Mouse (Mus musculus) cerebellum, adult 9-11 months (tissue): ENCODE measurements around the gene Tmem54.

Experiments
- DNase-seq: peaks from one replicate; pipeline ENCODE4 v3.0.0; 2022

Gene Tmem54

GRCm38 (mm10) chr4:129105356-129105755 is at the start of gene Tmem54:
TSS of gene Tmem54 (plus strand) at chr4:129105548.
- DNase-seq = no peak

GRCm38 (mm10) chr4:129055562-129055961 is 49.8 kb upstream of the Tmem54 start:
- DNase-seq = no peak

DNA sequence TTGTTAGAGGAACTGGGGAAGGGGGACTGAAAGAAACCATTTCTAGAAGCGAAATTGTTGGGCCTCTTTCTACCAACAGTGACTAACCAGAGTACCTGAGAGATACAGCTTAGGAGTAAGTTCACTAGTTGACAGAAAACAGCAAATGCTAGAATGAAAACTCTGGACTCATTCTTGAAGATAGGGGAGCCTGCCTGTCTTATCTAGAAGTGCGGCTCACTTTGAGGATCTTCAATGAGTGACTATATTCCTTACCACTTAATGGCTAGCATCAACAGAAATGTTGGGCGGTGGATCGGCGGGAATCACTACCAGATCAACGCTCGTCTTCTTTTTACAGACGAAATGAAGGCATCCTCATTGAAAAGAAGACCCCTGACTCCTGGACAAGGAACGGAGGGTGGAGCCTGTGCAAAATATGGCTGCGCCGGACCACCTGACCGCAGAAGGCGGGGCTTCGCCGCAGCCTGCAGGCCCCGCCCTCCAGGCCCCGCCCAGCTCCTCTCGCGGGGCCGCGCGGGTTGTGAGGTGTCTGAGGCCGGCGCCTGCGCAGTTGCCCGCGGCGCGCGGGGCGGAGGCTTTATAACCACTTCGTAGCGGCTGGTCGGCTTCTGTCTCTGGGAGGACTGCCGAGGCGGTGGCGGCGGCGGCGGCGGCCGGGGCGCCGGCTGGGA is 47.7 kb upstream of the Tmem54 start:
- DNase-seq = peak; percentile 97

- DNase-seq = peak; percentile 78
Measured at GRCm38 (mm10) chr4:129058207-129059092, 46.9 kb upstream of the Tmem54 start, which contains the start of gene Rnf19b. TSS of gene Rnf19b (plus strand) at chr4:129058271.

- no peak for DNase-seq
Measured at GRCm38 (mm10) chr4:129059125-129059551, 46.2 kb upstream of the Tmem54 start.

- DNase-seq = no peak
Measured at GRCm38 (mm10) chr4:129059922-129060321, 45.4 kb upstream of the Tmem54 start.

GRCm38 (mm10) chr4:129061486-129061885 is 43.9 kb upstream of the Tmem54 start:
- DNase-seq = no peak

DNA sequence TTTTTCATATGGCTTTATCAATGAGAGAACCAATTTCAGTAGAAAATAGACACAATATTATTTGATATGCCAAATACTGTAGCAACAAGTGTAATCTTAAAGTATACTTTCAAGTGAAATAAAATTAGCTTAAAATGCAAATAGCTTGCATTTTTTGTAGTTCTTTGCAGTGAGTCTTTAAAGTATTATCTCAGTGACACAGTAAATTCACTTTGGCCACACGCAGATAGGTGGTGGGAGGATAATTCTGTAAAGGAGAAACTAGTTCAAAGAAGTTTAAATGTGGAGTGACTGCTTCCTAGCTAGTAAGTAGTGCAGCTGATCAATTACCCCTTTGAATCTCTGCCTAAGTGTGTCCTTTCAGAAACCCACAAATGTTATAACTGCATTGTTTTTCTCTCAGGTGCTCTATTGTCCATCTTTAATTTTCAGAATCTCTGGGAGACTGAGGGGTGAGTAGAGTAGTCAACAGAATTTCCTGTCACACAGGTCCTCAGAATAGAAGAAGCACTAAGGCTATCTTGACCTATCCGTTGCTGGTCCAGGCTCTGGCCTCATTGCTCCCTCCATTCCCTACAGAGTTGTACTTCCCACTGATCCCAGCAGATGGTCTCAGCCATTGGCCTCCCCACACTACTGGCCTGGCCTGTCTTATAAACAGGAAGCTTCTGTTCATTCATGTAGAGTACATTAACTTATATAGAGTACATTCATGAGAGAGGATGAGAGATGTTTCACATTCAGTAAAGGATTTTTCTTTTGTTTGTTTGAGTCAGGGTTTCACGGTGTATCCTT is 42.9 kb upstream of the Tmem54 start:
- peak; percentile 62 for DNase-seq

GRCm38 (mm10) chr4:129065688-129066236 is 39.6 kb upstream of the Tmem54 start:
- DNase-seq = no peak

DNA sequence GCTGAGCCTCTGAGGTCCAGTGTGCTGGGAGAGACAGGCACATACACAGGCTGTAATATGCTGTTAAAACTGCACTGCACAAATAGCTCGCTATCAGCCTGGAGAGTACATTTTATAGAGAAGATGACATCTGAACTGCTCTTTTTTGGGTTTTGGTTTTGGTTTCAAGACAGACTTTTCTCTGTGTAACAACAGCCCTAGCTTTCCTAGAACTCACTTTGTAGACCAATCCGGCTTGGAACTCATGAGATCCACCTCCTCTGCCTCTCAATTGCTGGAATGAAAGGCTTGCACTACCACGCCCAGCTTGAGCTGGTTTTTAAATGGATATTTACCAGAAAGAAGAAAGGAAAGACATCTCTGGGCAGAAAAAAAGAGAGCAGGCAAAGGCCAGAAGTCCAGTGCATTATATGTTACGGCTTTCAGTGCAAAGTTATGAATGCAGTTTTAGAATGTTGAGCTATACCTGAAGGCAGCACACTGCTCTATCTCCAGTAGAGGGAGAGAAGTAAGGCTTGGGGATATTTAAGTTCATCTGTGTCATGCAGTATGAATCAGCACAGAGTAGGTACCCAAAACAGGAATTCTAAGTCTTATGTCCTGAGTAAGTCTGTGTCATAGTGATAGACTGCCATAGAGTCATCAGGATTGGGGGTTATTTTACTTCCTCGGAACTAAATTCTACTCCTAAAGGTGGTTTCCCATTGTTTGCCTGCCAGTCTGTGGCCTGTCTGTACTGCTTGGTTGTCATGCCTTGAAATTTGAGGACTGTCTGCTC is 37.5 kb upstream of the Tmem54 start:
- no peak for DNase-seq

GRCm38 (mm10) chr4:129068848-129069247 is 36.5 kb upstream of the Tmem54 start:
- no peak for DNase-seq

GRCm38 (mm10) chr4:129079126-129079525 is 26.2 kb upstream of the Tmem54 start:
- no peak for DNase-seq

- DNase-seq = peak; percentile 95
Measured at GRCm38 (mm10) chr4:129081041-129081440, 24.3 kb upstream of the Tmem54 start.

DNA sequence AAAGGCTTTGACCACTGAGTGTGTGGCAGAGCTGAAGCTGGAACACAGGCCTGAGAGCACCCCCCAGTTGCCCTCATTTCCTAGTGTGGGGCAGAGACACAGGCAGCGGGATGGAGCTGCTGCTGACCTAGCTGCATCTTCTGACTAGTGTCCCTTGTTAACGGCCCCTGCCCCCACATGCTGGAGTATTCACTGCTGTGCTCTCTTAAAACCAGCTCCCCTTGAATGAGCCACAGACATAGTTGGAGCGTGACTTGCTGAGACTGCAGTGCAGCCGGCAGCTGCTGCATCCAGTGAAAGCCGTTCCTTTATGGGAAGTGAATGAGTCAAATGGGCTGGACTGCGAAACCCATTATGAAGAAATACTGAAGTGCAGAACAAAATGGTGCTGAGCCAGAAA is 23.8 kb upstream of the Tmem54 start:
- no peak for DNase-seq

DNA sequence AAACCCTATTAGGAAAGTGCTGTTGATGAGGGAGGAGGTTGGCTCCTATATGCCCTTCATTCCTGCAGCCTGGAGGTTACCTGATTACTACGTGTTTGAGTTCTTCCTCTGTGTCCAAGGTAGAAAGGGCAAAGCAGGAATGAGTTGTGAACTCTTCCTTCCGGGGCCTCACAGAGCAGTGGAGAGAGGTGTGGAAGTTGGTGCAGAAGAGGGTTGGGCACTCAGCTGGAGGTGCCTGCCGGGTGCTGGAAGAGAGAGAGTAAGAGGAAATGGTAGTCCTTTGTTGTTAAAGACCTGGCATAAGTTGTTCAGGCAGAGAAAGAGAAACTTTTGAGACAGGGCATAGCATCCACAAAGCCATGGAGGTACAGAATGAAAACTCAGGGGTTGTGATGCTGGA is 23.4 kb upstream of the Tmem54 start:
- DNase-seq = no peak

- DNase-seq = peak; percentile 84
Measured at GRCm38 (mm10) chr4:129082379-129083115, 22.8 kb upstream of the Tmem54 start.

GRCm38 (mm10) chr4:129084896-129085295 is 20.5 kb upstream of the Tmem54 start:
- DNase-seq = no peak

DNA sequence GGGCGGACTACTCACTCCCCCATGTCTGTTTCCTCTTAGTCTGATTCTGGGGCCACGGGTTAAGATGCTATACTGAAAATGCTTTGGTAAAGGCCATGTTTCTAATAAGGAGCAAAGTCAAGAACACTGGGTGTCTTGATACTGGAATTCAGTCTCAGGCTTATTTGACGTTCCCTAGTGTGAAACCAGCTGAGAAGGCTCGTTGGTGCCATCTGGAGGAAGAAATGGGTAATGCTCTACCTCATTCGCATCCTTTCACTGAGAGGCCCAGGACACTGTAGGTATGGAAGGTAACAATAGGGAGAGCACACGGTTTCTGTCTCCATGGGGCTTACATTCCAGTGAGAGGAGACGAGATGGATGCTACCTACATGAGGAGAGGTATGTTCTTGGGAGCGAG is 19.3 kb upstream of the Tmem54 start:
- DNase-seq = peak; percentile 72

DNA sequence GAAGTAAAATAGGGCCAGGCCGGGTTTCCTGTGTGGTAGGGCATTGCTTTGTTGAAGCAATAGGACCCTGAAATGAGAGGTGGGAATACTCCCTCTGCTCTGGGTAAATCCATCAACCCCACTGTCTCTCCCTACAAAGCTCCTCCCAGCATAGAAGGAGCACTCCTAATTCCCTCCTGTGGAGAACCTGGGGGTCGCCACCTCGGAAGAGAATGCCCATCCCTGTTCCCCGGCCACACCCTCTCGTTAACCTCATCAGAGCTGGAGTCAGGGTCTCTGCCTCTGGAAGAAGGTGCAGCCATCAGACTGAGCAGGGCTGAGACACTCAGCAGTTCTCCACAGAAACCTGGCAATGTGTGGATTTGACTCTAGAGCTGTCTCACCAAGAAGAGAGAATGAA is 17.5 kb upstream of the Tmem54 start:
- no peak for DNase-seq

DNA sequence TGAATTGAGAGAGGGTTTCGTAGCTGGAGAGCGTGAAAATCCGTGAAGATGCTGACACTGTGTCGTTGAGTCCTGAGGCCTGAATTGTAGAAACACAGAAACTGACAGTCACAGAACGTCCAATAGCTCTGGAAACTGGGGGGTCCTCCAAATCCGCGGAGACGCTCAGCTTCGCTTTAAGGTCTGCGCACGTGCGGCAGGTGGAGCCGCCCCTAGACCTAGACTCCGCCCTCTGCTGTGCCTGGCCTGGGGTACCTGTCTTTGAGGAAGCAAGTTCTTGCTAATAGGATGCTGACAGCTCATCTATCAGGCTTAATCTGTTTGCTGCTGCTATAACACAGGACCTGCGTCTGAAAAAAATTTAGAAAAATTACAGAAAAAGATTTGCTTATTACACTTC is 10.1 kb upstream of the Tmem54 start:
- no peak for DNase-seq

DNA sequence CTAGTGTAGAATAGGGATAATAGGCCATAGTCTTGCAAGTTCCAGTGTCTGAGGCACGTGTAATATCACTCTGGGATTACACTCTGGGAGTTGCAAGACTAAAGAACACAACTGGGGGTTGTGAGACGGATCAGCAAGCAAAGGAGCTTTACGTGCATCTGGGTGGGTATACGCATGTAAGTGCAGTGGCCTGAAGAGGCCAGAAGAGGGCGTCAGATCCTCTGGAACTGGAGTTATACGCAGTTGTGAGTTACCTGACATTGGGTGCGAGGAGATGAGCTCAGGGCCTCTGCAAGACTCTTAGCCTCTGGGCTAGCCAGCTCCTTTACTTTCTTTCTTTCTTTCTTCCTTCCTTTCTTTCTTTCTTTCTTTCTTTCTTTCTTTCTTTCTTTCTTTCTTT is 8.3 kb upstream of the Tmem54 start:
- DNase-seq = no peak
